Mouse (Mus musculus) thymus, postnatal 14 days (tissue): ENCODE data around the gene Csk.
A peak's percentile ranks its signal among the peaks of the same experiment; 100 is the strongest.

Experiments
- DNase-seq: peaks from one replicate; pipeline ENCODE4 v3.0.0; 2021

Csk gene

GRCm38 (mm10) chr9:57637272-57637671 is 16.2 kb downstream of the Csk start:
- DNase-seq: no peak

GRCm38 (mm10) chr9:57633481-57634024 is 19.9 kb downstream of the Csk start:
- peak; percentile 65 for DNase-seq

- peak; percentile 79 for DNase-seq
Measured at GRCm38 (mm10) chr9:57629118-57629874, 24.1 kb downstream of the Csk start.

GRCm38 (mm10) chr9:57628717-57629116 is 24.7 kb downstream of the Csk start:
- no peak for DNase-seq

- DNase-seq: no peak
Measured at GRCm38 (mm10) chr9:57627892-57628291, 25.5 kb downstream of the Csk start.

- no peak for DNase-seq
Measured at GRCm38 (mm10) chr9:57627191-57627590, 26.2 kb downstream of the Csk start.

GRCm38 (mm10) chr9:57625674-57626500 is 27.5 kb downstream of the Csk start:
- no peak for DNase-seq

GRCm38 (mm10) chr9:57624295-57624694 is 29.1 kb downstream of the Csk start:
- no peak for DNase-seq

GRCm38 (mm10) chr9:57620674-57621073 is 32.8 kb downstream of the Csk start, which contains the start of gene Lman1l:
Gene Lman1l (minus strand): TSS chr9:57620774.
- DNase-seq: no peak

GRCm38 (mm10) chr9:57618854-57619253 is 34.6 kb downstream of the Csk start:
- DNase-seq: no peak

GRCm38 (mm10) chr9:57617556-57618169 is 35.8 kb downstream of the Csk start:
- DNase-seq: no peak

GRCm38 (mm10) chr9:57614786-57615185 is 38.6 kb downstream of the Csk start:
- no peak for DNase-seq

- no peak for DNase-seq
Measured at GRCm38 (mm10) chr9:57613975-57614374, 39.5 kb downstream of the Csk start.

GRCm38 (mm10) chr9:57612587-57612986 is 40.8 kb downstream of the Csk start:
- no peak for DNase-seq

- DNase-seq: no peak
Measured at GRCm38 (mm10) chr9:57610359-57610826, 43.0 kb downstream of the Csk start.

GRCm38 (mm10) chr9:57609803-57610202 is 43.6 kb downstream of the Csk start:
- no peak for DNase-seq

- peak; percentile 50 for DNase-seq
Measured at GRCm38 (mm10) chr9:57606139-57606851, 47.1 kb downstream of the Csk start, which contains the start of gene Cplx3. Gene Cplx3 (minus strand): TSS chr9:57606281.

- no peak for DNase-seq
Measured at GRCm38 (mm10) chr9:57605503-57605902, 47.9 kb downstream of the Csk start.

- no peak for DNase-seq
Measured at GRCm38 (mm10) chr9:57604875-57605274, 48.6 kb downstream of the Csk start.

- DNase-seq: no peak
Measured at GRCm38 (mm10) chr9:57602098-57602497, 51.3 kb downstream of the Csk start.

GRCm38 (mm10) chr9:57601353-57601706 is 52.1 kb downstream of the Csk start:
- no peak for DNase-seq

- no peak for DNase-seq
Measured at GRCm38 (mm10) chr9:57600620-57601352, 52.6 kb downstream of the Csk start.
